Mouse (Mus musculus) kidney, adult 2 months (tissue): ENCODE results near the gene Notch4.

Source experiments
- CTCF ChIP-seq: fragments of 200-500 bp; conservative IDR thresholded peaks from 2 replicates; pipeline ENCODE4 v1.5.1; 2011; ENCODE audit warnings: low read depth, mild to moderate bottlenecking, control low read depth, low read length, moderate library complexity, mixed read lengths; ENCODE audit not compliant: insufficient read depth, insufficient read length
- POLR2A ChIP-seq: fragments of 200-500 bp; IDR thresholded peaks from one replicate; pipeline ENCODE4 v1.6.1; 2011; ENCODE audit warnings: low read depth, low read length, control low read depth

DNA sequence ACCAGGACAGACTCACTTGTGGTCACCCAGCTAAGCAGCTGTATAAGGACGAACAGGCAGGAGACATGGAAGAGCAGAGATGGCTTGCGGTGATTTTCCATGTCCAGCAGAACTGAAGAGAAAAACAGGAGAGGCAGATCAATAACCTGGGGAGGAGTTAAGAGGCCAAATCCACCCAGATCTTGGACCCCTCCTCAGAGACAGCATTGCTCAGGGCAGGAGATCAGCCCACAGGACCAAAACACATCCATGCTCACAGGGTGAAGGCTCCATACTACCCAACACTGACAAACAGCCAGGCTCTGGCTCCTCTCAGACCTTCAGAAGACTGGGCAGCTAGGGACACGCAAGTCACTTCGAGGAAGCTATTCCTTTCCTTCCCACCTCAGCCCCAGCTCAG lies 46.8 kb upstream of the Notch4 start, which contains the start of gene Btnl6:
- TF ChIP-seq CTCF (no peak), POLR2A (no peak)
